Comparison of ENCODE assay signal across 11 mouse cellular contexts in the genomic region with DNA sequence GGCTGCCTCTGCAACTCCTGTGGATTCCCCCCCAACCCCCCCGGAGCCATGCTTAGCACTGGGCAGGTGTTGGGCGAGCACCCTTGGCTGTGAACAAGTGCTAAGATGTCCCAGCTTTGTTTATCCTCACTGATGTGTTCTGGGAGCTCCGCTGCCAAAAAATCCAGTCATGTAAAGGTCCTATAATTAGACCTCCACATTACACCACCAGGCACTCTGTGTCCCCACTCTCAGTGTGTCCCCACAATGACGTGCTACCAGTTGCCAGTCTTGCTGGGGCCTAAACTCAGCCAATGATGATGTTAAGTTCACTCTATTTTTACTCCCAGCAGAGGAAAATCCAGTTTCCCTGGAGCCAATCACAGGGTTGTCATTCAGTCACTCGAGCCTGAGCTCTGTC. TPM values are rescaled to one million over a fixed set of nuclear protein-coding genes. Genes with fewer than 3 reads are reported as not detected.
DNase-seq lines count a peak whose midpoint lies in the region; ATAC-seq lines count a peak whose summit lies in the region.
"Had no signal": no experiment of that assay in that cellular context is flagged by ENCODE, and none has a peak within 500 bp of the region (broad histone marks: within the 10 kb centered on the region; RNA-seq: fewer than 3 reads in every experiment).

No protein-coding gene starts in this region.

- 35% methylated on average over 5 of the region's 5 CpGs for WGBS in heart, embryonic 11.5 days (ENCODE audit: insufficient replicate concordance)
- WGBS in midbrain, embryonic 14.5 days: 69% methylated on average over 5 of the region's 5 CpGs

- H3K9ac ChIP-seq in heart, embryonic 11.5 days (ENCODE audit: low read depth, low read length): no peak overlapping the region
- H3K9ac ChIP-seq in midbrain, embryonic 14.5 days (replicated peaks; ENCODE audit: low read length): no peak overlapping the region

- no peak overlapping the region for H3K4me3 ChIP-seq in heart, embryonic 11.5 days (ENCODE audit: low read depth, low read length)
- H3K4me3 ChIP-seq in midbrain, embryonic 14.5 days (replicated peaks; ENCODE audit: low read depth, low read length): no peak overlapping the region

- H3K4me1 ChIP-seq in heart, embryonic 11.5 days (ENCODE audit: control insufficient read depth, insufficient read depth, low read length): peaks cover 11% of the 10 kb centered on the region
- H3K4me1 ChIP-seq in midbrain, embryonic 14.5 days (ENCODE audit: control insufficient read depth, insufficient read depth, low read length): no peaks in the 10 kb centered on the region

- peak overlapping the region; percentile 70 for H3K27ac ChIP-seq in heart, embryonic 11.5 days (ENCODE audit: low read depth, low read length)
- no peak overlapping the region for H3K27ac ChIP-seq in midbrain, embryonic 14.5 days (replicated peaks; ENCODE audit: low read depth, low read length)
- H3K27ac ChIP-seq: macrophage had no signal

- no peak overlapping the region for H3K4me2 ChIP-seq in heart, embryonic 11.5 days
- no peak overlapping the region for H3K4me2 ChIP-seq in midbrain, embryonic 14.5 days (ENCODE audit: low read length)

- no peaks in the 10 kb centered on the region; the same call in 1 of the 2 replicates for H3K27me3 ChIP-seq in heart, embryonic 11.5 days (ENCODE audit: control insufficient read depth, insufficient read depth, low read length)
- no peaks in the 10 kb centered on the region for H3K27me3 ChIP-seq in midbrain, embryonic 14.5 days (ENCODE audit: control insufficient read depth, insufficient read depth, low read length)

- ATAC-seq in heart, embryonic 11.5 days (replicated peaks; ENCODE audit: insufficient number of reproducible peaks, low FRiP score, low TSS enrichment): peak; percentile 52; the same call in 1 of the 2 replicates
- ATAC-seq in midbrain, embryonic 14.5 days (ENCODE audit: low FRiP score, low TSS enrichment): no peak
- ATAC-seq in activated CD4-positive, CD25-positive, alpha-beta regulatory T cell, adult 4 months: no peak

- no peaks in the 10 kb centered on the region for H3K9me3 ChIP-seq in heart, embryonic 11.5 days (replicated peaks; ENCODE audit: control insufficient read depth, low read length)
- H3K9me3 ChIP-seq in midbrain, embryonic 14.5 days (ENCODE audit: control insufficient read depth, low read length): no peaks in the 10 kb centered on the region

- DNase-seq in right cerebral cortex, adult 18-20 months: peak; percentile 75
- no peak for DNase-seq in right cerebral cortex, postnatal 4 days
- DNase-seq in layer of hippocampus, postnatal 36 days: peak; percentile 27 to 53
- DNase-seq in telencephalon, adult 2 months (ENCODE audit: low read depth, low spot score): peak; percentile 95
- DNase-seq in cerebellum, adult 8-10 months: no peak
- no peak for DNase-seq in midbrain, embryonic 14.5 days
- DNase-seq: kidney, adult 8-10 months; spleen, adult 18-20 months had no signal

- no peaks in the 10 kb centered on the region for H3K36me3 ChIP-seq in heart, embryonic 11.5 days (ENCODE audit: control insufficient read depth, insufficient read depth, low read length)
- no peaks in the 10 kb centered on the region for H3K36me3 ChIP-seq in midbrain, embryonic 14.5 days (ENCODE audit: control insufficient read depth, insufficient read depth, low read length)

RNA-seq across cellular contexts. Expression of a gene that starts 38.3 kb away (rescaled TPM):
- 150 and 161 TPM in 2 replicates for polyA plus RNA-seq in heart, embryonic 11.5 days (2014; fragmentation: Nextera tagmentation; extraction: Ambion mirVana)
- total RNA-seq in layer of hippocampus, postnatal 36 days (2021): 10 to 100 TPM; 74.5 to 77.0 TPM
- 63.9 and 69.5 TPM in 2 replicates for polyA plus RNA-seq in midbrain, embryonic 14.5 days (2014; fragmentation: Nextera tagmentation; extraction: Ambion mirVana)
- 10 to 100 TPM in 1 of 2 experiments, 1 to 10 TPM in 1; 9.7 to 11.1 TPM for polyA plus RNA-seq in activated CD4-positive, CD25-positive, alpha-beta regulatory T cell, adult 4 months (2017; shearing (Covaris generic))

Comparison
In these comparisons a context has a peak if more than half of its experiments do, and no peak if none do; other contexts are left out.
1. DNase-seq: peak in right cerebral cortex, adult 18-20 months (single experiment), layer of hippocampus, postnatal 36 days (2 of 2) and telencephalon, adult 2 months (single experiment); none in right cerebral cortex, postnatal 4 days (single experiment), cerebellum, adult 8-10 months (single experiment) and midbrain, embryonic 14.5 days (single experiment).